Mouse (Mus musculus) C2C12 (cell line): ENCODE measurements around the gene Fezf2. TPM values are rescaled to one million over a fixed set of nuclear protein-coding genes. Genes with fewer than 3 reads are reported as not detected.

Source experiments
- H3K27me3 ChIP-seq: one replicate; pipeline ENCODE4 v1.6.1; 2011; ENCODE audit not compliant: control insufficient read depth, insufficient read depth, insufficient read length
- H3K36me3 ChIP-seq: one replicate; pipeline ENCODE4 v1.6.1; 2011; ENCODE audit not compliant: control insufficient read depth, insufficient read depth
- H3K4me3 ChIP-seq: one replicate; pipeline ENCODE4 v1.5.1; 2011; ENCODE audit warnings: mild to moderate bottlenecking, control low read depth; ENCODE audit not compliant: poor library complexity, insufficient read depth, severe bottlenecking
- H3K79me2 ChIP-seq: one replicate; pipeline ENCODE4 v1.6.1; 2011; ENCODE audit not compliant: control insufficient read depth, insufficient read depth
- H3K79me3 ChIP-seq: one replicate; pipeline ENCODE4 v1.6.1; 2011; ENCODE audit warnings: low read depth, control low read depth
- H3ac ChIP-seq: one replicate; pipeline ENCODE3; 2011; ENCODE audit warnings: low read depth; ENCODE audit not compliant: control insufficient read depth, insufficient read length
- CEBPB ChIP-seq: IDR thresholded peaks from one replicate; pipeline ENCODE4 v1.6.1; 2011; ENCODE audit warnings: low read depth, mild to moderate bottlenecking, control low read depth, moderate library complexity
- CTCF ChIP-seq: IDR thresholded peaks from one replicate; pipeline ENCODE4 v1.5.1; 2011; ENCODE audit not compliant: control insufficient read depth, insufficient read depth, insufficient read length
- FOSL1 ChIP-seq: IDR thresholded peaks from one replicate; pipeline ENCODE4 v1.8.0; 2011; ENCODE audit warnings: mild to moderate bottlenecking, low read length; ENCODE audit not compliant: poor library complexity, insufficient read depth, severe bottlenecking
- MAX ChIP-seq: IDR thresholded peaks from one replicate; pipeline ENCODE4 v1.6.1; 2011; ENCODE audit warnings: mild to moderate bottlenecking, control low read depth
- MYOD1 ChIP-seq: IDR thresholded peaks from one replicate; pipeline ENCODE4 v1.6.1; 2011; ENCODE audit warnings: low read depth; ENCODE audit not compliant: control insufficient read depth, insufficient read length
- MYOG ChIP-seq: IDR thresholded peaks from one replicate; pipeline ENCODE4 v1.6.1; 2011; ENCODE audit not compliant: control insufficient read depth, insufficient read length; ENCODE audit errors: extremely low read depth
- USF1 ChIP-seq: IDR thresholded peaks from one replicate; pipeline ENCODE4 v1.6.1; 2011; ENCODE audit warnings: low read depth, mild to moderate bottlenecking, control low read depth, moderate library complexity
- polyA plus RNA-seq: library from polyadenylated mRNA; unstranded; fragments of >200 nt; fragmentation: generic; extraction: Trizol; gene quantifications from one replicate; pipeline ENCODE4 v1.2.1, GENCODE M21; 2012; ENCODE audit warnings: missing spikeins

Fezf2 gene
- polyA plus RNA-seq, 1 experiment = not detected

- Histone ChIP-seq H3K4me3 (no peak overlapping the region), H3K36me3 (no peaks in the 10 kb centered on the region), H3ac (no peak overlapping the region), H3K79me2 (no peaks in the 10 kb centered on the region), H3K79me3 (no peaks in the 10 kb centered on the region), H3K27me3 (peaks cover 82% of the 10 kb centered on the region)
- no peak for TF ChIP-seq CTCF
- no peak for TF ChIP-seq MYOG
- no peak for TF ChIP-seq FOSL1
- TF ChIP-seq MYOD1 = no peak
- TF ChIP-seq MAX = no peak
- no peak for TF ChIP-seq CEBPB
Measured at GRCm38 (mm10) chr14:12341789-12342457, 6.1 kb downstream of the Fezf2 start.

GRCm38 (mm10) chr14:12341075-12341788 lies 6.8 kb downstream of the Fezf2 start:
- no peaks in the 10 kb centered on the region for H3K79me2 ChIP-seq
- H3K4me3 ChIP-seq = no peak overlapping the region
- no peaks in the 10 kb centered on the region for H3K79me3 ChIP-seq
- H3K36me3 ChIP-seq = no peaks in the 10 kb centered on the region
- TF ChIP-seq USF1 (no peak), MYOD1 (no peak), CTCF (no peak), MAX (no peak), CEBPB (no peak), MYOG (no peak), FOSL1 (no peak)
- peaks cover 77% of the 10 kb centered on the region for H3K27me3 ChIP-seq
- H3ac ChIP-seq = no peak overlapping the region

- Histone ChIP-seq H3K27me3 (peaks cover 71% of the 10 kb centered on the region), H3K79me3 (no peaks in the 10 kb centered on the region), H3ac (no peak overlapping the region), H3K36me3 (no peaks in the 10 kb centered on the region), H3K79me2 (no peaks in the 10 kb centered on the region), H3K4me3 (no peak overlapping the region)
- TF ChIP-seq MYOD1 (no peak), CEBPB (no peak), CTCF (no peak), MYOG (no peak), MAX (no peak), USF1 (no peak), FOSL1 (no peak)
Measured at GRCm38 (mm10) chr14:12340238-12341074, 7.5 kb downstream of the Fezf2 start.

- Histone ChIP-seq H3K4me3 (no peak overlapping the region), H3K79me2 (no peaks in the 10 kb centered on the region), H3K27me3 (peaks cover 57% of the 10 kb centered on the region), H3ac (no peak overlapping the region), H3K79me3 (no peaks in the 10 kb centered on the region), H3K36me3 (no peaks in the 10 kb centered on the region)
- TF ChIP-seq FOSL1 = no peak
- no peak for TF ChIP-seq MAX
- no peak for TF ChIP-seq CEBPB
- no peak for TF ChIP-seq MYOD1
Measured at GRCm38 (mm10) chr14:12338811-12339565, 9.0 kb downstream of the Fezf2 start.

GRCm38 (mm10) chr14:12337998-12338809 lies 9.8 kb downstream of the Fezf2 start:
- no peaks in the 10 kb centered on the region for H3K79me2 ChIP-seq
- H3ac ChIP-seq = no peak overlapping the region
- H3K79me3 ChIP-seq = no peaks in the 10 kb centered on the region
- H3K27me3 ChIP-seq = peaks cover 49% of the 10 kb centered on the region
- H3K36me3 ChIP-seq = no peaks in the 10 kb centered on the region
- TF ChIP-seq CEBPB (no peak), MYOG (no peak), MYOD1 (no peak), FOSL1 (no peak), USF1 (no peak), CTCF (no peak), MAX (no peak)
- no peak overlapping the region for H3K4me3 ChIP-seq
